Mouse (Mus musculus) neural tube, embryonic 15.5 days (tissue): ENCODE measurements around the gene Tcl1b2. TPM values are rescaled to one million over a fixed set of nuclear protein-coding genes. Genes with fewer than 3 reads are reported as not detected.
"Not testable (repeated sequence)": the region's sequence is repeated elsewhere in the genome, so short reads cannot be mapped to it uniquely, and the experiment has no call there.

Source experiments
- ATAC-seq: fragments of 200-750 bp; cut with Nextera tagmentation; 2 replicates; pipeline ENCODE4 v1.8.0; 2017; ENCODE audit warnings: mild to moderate bottlenecking, moderate TSS enrichment, moderate library complexity; ENCODE audit not compliant: low FRiP score
- H3K27ac ChIP-seq: fragments of 300-500 bp; sonication (generic); replicated peaks from 2 replicates; pipeline ENCODE4 v1.5.1; 2015; ENCODE audit warnings: mild to moderate bottlenecking, inconsistent platforms
- H3K27me3 ChIP-seq: fragments of 300-500 bp; sonication (generic); replicated peaks from 2 replicates; pipeline ENCODE4 v1.6.1; 2015; ENCODE audit warnings: inconsistent platforms
- H3K36me3 ChIP-seq: fragments of 300-500 bp; sonication (generic); 2 replicates; pipeline ENCODE4 v1.6.1; 2015; ENCODE audit warnings: inconsistent platforms
- H3K4me1 ChIP-seq: fragments of 300-500 bp; sonication (generic); 2 replicates; pipeline ENCODE4 v1.6.1; 2015; ENCODE audit warnings: inconsistent platforms
- H3K4me2 ChIP-seq: fragments of 300-500 bp; sonication (generic); 2 replicates; pipeline ENCODE4 v1.6.1; 2015; ENCODE audit warnings: inconsistent platforms, mild to moderate bottlenecking, moderate library complexity
- H3K4me3 ChIP-seq: fragments of 300-500 bp; sonication (generic); replicated peaks from 2 replicates; pipeline ENCODE4 v1.5.1; 2015; ENCODE audit warnings: mild to moderate bottlenecking, inconsistent platforms
- H3K9ac ChIP-seq: fragments of 300-500 bp; sonication (generic); replicated peaks from 2 replicates; pipeline ENCODE4 v1.6.1; 2015; ENCODE audit warnings: mild to moderate bottlenecking, inconsistent platforms
- H3K9me3 ChIP-seq: fragments of 300-500 bp; sonication (generic); replicated peaks from 2 replicates; pipeline ENCODE4 v1.6.1; 2016; ENCODE audit warnings: inconsistent platforms
- WGBS: fragments of 180-500 bp; shearing (Covaris S2); methylation state at CpG from one replicate; pipeline ENCODE4 v1.1.7; 2015; ENCODE audit warnings: mixed read lengths; 5-methylcytosine and 5-hydroxymethylcytosine counted together
- polyA plus RNA-seq: library from polyadenylated mRNA; unstranded; fragments of >200 nt; fragmentation: Nextera tagmentation; extraction: Ambion mirVana; gene quantifications from 2 replicates; pipeline ENCODE4 v1.2.1, GENCODE M21; 2015

Tcl1b2 gene
- polyA plus RNA-seq, 1 experiment from 2014 or later: not detected

GRCm38 (mm10) chr12:105174318-105174717, 28.5 kb downstream of the Tcl1b2 start:
- 25% methylated on average over 2 of the region's 2 CpGs for WGBS
- not testable (repeated sequence) for H3K9me3 ChIP-seq, H3K36me3 ChIP-seq, H3K9ac ChIP-seq, H3K4me2 ChIP-seq, H3K27me3 ChIP-seq, ATAC-seq, H3K27ac ChIP-seq, H3K4me3 ChIP-seq, H3K4me1 ChIP-seq

DNA sequence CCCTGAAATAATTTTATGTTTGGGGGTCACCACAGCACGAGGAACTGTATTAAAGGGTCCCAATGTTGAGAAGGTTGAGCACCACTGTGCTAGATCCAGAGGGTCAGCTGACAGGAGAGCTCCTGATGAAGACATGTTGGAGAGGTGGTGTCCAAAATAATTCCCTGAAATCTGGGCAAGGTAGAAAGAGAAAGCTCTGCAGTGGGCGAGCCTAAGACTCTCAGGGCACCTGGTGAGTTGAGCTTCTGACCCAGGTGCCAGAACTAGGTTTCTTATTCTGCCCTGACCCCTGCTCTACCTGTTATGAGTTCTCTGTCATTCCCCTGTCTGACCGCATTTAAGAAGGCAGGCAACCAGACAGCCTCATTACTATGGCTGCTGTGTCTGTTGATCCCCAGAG, 30.2 kb downstream of the Tcl1b2 start, which contains the start of gene Tcl1b5:
Gene Tcl1b5 (plus strand): TSS at position 301 of the 400 bp plus-strand sequence.
- H3K36me3 ChIP-seq, H3K4me2 ChIP-seq, H3K4me3 ChIP-seq, H3K9me3 ChIP-seq, H3K4me1 ChIP-seq, H3K9ac ChIP-seq, H3K27me3 ChIP-seq, ATAC-seq, H3K27ac ChIP-seq: not testable (repeated sequence)
- 71% methylated on average over 3 of the region's 3 CpGs for WGBS

GRCm38 (mm10) chr12:105181040-105181644, 35.3 kb downstream of the Tcl1b2 start:
- ATAC-seq, H3K9me3 ChIP-seq, H3K4me1 ChIP-seq, H3K27me3 ChIP-seq, H3K4me3 ChIP-seq, H3K4me2 ChIP-seq, H3K27ac ChIP-seq, H3K36me3 ChIP-seq, H3K9ac ChIP-seq: not testable (repeated sequence)
- 85% methylated on average over 4 of the region's 4 CpGs for WGBS

DNA sequence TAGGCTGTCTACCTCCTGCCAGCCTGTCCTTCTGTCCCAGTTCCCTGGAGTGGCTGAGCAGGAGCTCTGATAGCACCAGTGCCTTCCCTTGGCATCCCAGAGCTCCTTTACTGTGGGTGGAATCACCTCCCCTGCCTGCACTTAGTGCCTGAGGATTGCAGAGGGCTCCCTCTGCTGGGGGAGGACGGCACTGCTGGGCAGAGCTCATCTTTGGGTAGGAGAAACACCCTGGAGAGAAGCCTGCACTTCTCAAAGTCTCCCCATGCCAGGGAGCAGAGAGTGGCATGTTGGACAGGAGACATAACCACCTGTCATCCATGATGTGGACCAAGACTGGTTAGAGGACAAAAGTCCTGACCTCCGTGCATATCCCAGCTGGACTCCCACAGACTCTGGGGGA, 43.2 kb downstream of the Tcl1b2 start:
- not testable (repeated sequence) for H3K36me3 ChIP-seq, ATAC-seq

GRCm38 (mm10) chr12:105190743-105191142, 44.9 kb downstream of the Tcl1b2 start, which contains the start of gene Tcl1b3:
Gene Tcl1b3, plus strand, starts transcription at chr12:105191043.
- not testable (repeated sequence) for H3K27me3 ChIP-seq, H3K9me3 ChIP-seq, H3K36me3 ChIP-seq, H3K4me2 ChIP-seq, H3K4me1 ChIP-seq, ATAC-seq, H3K9ac ChIP-seq, H3K4me3 ChIP-seq, H3K27ac ChIP-seq
- 96% methylated on average over 6 of the region's 6 CpGs for WGBS

More for the DNA sequence above, 43.2 kb downstream of the Tcl1b2 start:
- not testable (repeated sequence) for H3K9ac ChIP-seq, H3K9me3 ChIP-seq, H3K27ac ChIP-seq, H3K4me2 ChIP-seq, H3K4me1 ChIP-seq, H3K4me3 ChIP-seq, H3K27me3 ChIP-seq
- WGBS: 56% methylated on average over 2 of the region's 2 CpGs

DNA sequence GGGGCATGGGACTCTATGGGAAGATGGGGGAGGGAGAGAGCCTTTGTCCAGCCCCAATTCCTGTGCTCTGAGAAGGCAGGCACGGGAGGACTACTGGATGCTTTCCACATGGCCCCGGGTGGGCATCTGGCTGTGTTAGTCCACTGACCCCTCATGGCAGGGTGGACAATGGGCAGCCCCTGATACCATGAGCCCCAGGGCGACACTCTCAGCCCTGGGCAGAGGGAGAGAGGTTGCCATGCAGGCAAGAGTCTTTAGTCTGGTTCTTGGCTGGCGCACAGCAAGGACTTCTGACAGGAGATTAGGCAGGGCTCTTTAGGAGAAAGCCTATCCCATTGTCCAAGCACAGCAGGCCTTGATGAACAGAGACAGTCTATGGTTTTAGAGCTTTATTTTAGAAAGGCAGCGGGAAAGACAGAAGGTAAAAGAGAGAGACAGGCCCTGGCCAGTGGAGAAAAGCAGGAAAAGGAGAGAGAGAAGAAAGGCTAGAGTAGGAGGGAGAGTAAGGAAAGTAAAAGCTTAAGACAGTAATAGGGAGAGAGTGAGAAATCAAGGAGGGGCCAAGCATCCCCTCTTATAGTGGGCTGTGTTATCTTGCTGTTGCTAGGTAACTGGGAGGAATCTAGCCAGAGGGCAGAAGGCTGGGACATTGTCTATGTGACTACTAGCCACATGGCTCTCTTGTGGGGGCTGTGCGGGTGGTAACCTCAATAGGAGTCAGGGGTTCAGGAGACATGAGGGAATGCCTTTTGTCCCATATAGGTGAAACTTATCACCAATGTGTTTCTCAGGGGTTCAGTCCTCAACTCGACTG, 54.1 kb downstream of the Tcl1b2 start:
- not testable (repeated sequence) for H3K4me3 ChIP-seq, H3K4me2 ChIP-seq, ATAC-seq, H3K9me3 ChIP-seq, H3K27me3 ChIP-seq, H3K9ac ChIP-seq, H3K4me1 ChIP-seq, H3K36me3 ChIP-seq, H3K27ac ChIP-seq
- WGBS: 29% methylated on average over 7 of the region's 7 CpGs

DNA sequence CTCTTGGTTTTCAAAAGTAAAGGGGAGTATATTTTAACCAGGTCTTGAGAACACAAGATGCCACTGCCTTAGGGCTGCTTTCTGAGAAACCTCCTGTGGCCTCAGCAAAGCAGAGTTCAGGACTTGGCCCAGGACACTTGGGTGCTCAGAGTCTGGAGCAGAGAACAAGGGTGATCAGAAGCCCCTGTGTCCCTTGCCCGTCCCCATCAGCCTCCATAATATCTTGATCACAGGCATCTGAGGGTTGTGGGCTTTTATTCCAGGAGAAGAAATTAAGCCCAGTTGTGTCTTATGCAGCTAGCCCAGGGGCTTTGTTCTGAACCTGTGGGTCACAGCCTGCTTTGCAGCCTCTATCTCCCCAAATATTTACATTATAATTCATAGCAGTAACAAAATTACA, 55.8 kb downstream of the Tcl1b2 start, which contains the start of gene Tcl1b4:
Gene Tcl1b4 (plus strand): TSS at position 301 of the 400 bp plus-strand sequence.
- not testable (repeated sequence) for H3K9me3 ChIP-seq, H3K27me3 ChIP-seq, H3K36me3 ChIP-seq, H3K9ac ChIP-seq, ATAC-seq, H3K4me2 ChIP-seq, H3K4me1 ChIP-seq, H3K27ac ChIP-seq, H3K4me3 ChIP-seq
- 78% methylated on average over 1 of the region's 1 CpGs for WGBS

Other genes with a start within 250 kb of the Tcl1b2 start
- gene Syne3, start 136.2 kb upstream of the Tcl1b2 start, polyA plus RNA-seq: 0.28 and 0.66 TPM in 2 replicates
- 174 and 186 TPM in 2 replicates for gene Glrx5, start 113.3 kb upstream of the Tcl1b2 start, polyA plus RNA-seq
- gene Tcl1b1, start 13.7 kb downstream of the Tcl1b2 start, polyA plus RNA-seq: not detected in 2 replicates
- gene Tcl1b5, start 30.3 kb downstream of the Tcl1b2 start, polyA plus RNA-seq: not detected in 2 replicates
- not detected in 2 replicates for gene Tcl1b3, start 45.0 kb downstream of the Tcl1b2 start, polyA plus RNA-seq
- gene Tcl1b4, start 55.9 kb downstream of the Tcl1b2 start, polyA plus RNA-seq: not detected in 2 replicates
- not detected in 2 replicates for gene Tcl1, start 76.8 kb downstream of the Tcl1b2 start, polyA plus RNA-seq
- gene Tunar, start 187.9 kb downstream of the Tcl1b2 start, polyA plus RNA-seq: 24.1 and 24.2 TPM in 2 replicates